Mouse (Mus musculus) bone marrow macrophage, adult 2 months (primary cell): ENCODE measurements around the gene 1700129C05Rik.

ENCODE experiments used
- CTCF ChIP-seq: IDR thresholded peaks from 2 replicates; pipeline ENCODE4 v1.5.1; 2012; ENCODE audit warnings: low read depth, mild to moderate bottlenecking, low read length, moderate library complexity
- POLR2A ChIP-seq: IDR thresholded peaks from 2 replicates; pipeline ENCODE4 v1.6.1; 2012; ENCODE audit warnings: mild to moderate bottlenecking, low read depth, low read length, borderline replicate concordance

- TF ChIP-seq CTCF (no peak), POLR2A (no peak)
Observed at GRCm38 (mm10) chr14:59185514-59185913, 42.8 kb upstream of the 1700129C05Rik start.
